Mouse (Mus musculus) frontal cortex, postnatal 14 days (tissue): ENCODE data around the gene Abcc9.

ENCODE experiments used
- DNase-seq, 2 experiments: peaks; one replicate each; pipeline ENCODE4 v3.0.0; 2022; ENCODE audit warnings: low spot score in 2 of 2

Gene Abcc9

DNA sequence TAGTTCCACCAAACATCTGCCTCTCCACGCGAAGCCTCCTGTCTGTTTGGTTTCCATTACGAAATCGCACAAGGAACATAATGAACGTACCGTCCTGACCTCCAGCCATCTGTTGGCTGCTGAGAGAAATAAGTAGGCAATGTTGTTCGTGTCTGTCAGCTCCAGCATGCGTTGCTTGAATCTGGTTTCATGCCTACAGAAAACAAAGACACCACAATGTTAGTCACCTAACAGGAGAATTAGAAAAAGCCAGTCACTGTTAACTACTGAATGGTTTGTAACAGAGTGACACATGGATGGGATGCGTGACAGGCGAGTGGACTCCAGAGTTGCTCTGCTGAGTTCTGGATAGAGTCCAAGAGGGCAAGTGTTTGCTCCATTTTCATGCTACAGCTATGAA is 87.8 kb downstream of the Abcc9 start:
- DNase-seq: no peak

DNA sequence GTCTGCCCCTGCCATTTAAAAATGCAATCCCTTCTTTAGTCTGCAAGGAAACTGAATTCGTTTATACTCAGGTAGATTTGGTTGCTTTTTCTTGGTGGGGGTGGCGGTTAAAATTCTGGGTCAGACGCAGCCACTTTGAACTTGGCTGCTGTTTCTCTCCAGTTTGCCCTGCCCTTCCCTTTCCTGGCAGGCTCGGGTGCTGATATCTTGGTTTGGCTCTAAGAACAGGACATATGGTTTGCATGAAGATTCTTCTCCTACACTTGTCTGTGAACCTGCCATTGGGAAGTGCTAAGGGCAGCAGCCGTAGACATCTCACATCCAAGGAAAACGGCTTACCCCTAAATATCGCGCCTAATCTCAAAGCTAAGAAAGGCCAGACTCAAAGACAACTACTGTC is 89.7 kb downstream of the Abcc9 start:
- DNase-seq: no peak

DNA sequence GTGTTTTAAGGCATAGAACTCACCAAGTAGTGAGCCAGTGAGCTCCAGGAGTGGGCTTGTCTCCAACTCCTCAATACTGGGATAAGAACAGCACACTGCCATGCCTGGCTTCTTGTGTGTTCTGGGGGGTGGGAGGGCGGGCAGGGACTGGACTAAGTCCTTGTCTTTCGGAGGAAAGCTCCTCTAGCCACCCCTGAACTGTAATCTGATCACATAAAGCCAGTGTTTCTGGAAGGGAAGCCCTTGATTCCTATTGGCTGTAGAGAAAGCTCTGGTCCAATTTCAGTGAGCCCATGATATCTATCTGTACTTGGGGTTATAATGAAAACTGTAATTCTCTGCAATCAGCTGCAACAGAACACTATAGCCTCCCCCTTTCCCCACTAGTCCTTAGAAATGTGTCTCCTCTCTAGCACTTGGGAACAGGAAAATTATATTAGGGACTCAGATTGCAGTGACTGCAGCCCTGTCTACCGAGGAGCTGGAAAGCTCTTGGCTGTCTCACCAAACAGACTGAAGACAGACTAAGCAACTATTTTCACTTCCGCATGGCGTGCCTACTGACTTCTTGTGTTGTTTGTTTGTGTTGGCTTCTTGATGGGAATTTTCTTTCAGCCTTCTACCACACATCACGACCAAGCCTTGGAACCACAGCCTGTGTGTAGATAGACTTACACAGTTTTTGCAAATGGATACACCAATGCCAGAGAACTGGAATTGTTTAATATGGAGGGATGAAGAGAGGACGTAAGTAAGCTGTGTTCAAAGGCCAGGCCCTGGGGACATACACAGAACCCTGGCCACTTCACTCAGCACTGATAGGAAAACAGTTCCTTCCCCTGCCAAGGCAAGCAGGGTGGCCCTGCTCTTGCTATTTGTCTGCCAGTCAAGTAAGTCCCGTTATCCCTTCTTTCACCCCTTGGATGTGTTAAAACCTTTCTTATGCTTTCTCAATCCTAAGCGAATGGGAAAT is 92.4 kb downstream of the Abcc9 start:
- DNase-seq: no peak

DNA sequence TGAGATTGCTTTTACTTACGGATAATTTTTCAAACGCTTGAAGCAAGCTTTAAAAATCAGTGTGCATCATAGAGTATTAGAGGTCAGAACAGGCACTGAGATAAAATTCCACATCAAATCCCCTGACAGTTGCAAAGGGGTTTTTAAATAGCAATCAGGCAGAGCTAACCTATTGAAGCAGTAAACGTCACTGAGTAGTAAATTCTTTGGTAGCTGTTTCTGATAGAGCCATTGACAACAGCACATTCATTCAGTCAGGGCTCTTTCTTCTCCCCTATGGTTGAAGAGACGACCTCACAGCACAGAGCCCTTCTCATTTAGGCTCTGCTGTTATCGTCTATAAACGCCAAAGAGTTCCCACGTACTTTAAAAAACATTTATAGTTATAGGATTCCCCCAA is 95.0 kb downstream of the Abcc9 start:
- DNase-seq: no peak

DNA sequence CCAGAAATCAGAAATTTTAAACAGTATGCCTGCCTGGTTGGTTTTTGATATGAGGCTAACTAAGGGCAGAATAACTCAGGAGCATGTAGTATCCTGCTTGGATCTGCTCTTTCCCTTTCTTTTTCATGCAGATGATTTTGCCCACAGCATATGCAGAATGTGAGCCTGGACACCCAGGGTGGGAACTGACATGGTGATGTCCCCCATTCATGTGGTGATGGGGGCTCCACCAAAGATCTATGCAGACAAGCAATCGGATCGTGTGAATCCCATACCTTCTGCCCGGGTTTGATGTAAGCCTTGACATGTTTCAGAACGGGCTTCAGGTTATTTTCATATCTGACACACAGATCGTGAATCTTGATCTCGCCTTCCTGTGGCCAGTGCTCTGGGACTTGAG is 99.3 kb downstream of the Abcc9 start:
- DNase-seq: no peak

DNA sequence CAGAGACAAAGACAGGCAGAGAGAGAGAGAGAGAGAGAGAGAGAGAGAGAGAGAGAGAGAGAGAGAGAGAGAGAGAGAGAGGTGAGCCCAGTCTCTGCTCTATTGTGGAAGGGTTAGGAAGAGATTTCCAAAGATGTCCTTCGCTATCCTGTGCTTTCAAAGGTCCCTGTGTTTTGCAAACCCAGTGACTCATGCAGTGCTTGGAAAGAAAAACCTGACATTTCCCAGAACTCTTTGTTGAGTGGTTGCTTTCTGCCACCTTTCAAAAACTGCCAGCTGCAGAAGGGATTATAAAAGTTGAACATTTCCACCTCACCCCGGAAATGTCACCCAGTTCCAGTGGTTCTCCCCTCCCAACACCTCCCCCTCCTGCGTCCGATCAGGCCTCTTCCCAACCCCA is 123.3 kb downstream of the Abcc9 start:
- DNase-seq: no peak

DNA sequence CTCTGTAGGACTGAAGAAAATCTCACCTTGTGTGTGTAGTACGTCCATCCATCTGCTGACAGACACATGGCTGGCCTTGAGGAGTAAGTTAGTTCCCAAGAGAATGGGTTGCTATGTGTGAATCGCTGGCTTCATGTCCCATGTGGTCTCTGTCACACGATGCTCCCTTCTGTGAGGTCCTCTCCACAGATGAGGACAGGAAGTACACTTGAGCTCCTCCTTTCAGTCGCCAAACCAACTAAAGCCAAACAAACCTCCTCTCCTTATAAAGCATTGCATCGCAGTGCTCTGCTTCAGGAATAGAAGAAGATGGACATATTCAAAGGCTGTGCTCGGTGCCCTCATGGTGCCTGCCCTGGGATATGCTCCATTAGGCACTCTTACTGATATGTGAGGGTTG is 124.3 kb downstream of the Abcc9 start:
- no peak for DNase-seq

DNA sequence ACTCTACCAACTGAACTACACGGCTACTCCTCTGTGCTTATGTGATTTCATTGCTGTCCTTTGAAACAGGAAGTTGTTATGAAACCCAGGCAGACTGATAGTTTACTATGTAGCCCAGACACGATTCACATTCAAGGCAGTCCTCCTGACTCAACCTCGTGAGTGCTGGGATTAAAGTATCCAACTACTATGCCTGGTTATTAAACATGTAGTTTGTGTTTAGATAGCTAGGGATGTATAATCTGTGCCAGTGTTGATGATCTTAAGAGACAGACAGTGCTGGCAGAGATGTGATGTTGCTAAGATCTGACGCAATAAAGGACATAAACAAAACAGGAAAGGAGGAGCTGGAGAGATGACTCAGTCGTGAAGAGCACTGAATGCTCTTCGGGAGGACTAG is 129.2 kb downstream of the Abcc9 start:
- no peak for DNase-seq

- DNase-seq: no peak
Observed at GRCm38 (mm10) chr6:142571629-142572360, 130.3 kb downstream of the Abcc9 start.

DNA sequence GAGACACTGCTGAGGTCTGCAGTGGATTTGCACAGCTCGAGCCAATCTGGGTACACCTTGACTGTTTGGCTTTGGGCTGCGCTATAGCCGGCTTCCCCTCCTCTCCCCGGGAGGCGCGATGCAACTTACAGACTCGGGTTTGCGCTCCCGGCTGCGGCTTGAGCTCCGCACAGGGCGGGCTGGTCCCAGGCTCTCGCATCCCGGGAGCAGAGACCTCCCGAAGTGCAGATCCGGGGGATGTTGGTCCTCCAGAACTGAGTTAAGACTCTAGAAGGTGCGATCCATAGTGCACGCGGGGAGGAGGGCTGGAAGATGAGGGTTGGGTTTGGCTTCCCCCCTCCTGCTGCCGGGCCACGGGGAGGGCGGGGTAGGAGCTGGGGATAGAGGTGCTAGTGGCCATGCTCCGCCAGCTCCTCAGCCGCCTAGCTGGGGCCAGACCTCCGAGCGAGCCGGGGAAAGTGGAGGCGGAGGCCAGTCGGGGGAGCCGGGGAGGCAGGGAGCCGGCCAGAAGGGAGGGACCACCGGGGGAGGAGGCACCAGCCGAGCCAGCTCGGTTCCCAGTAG is 131.0 kb downstream of the Abcc9 start, which contains the start of gene Kcnj8:
Kcnj8 (minus strand) TSS at position 560 of the 564 bp plus-strand sequence.
- DNase-seq: peak in 1 of 2 experiments; percentile 22

- DNase-seq: no peak
Observed at GRCm38 (mm10) chr6:142570046-142570770, 131.9 kb downstream of the Abcc9 start.

DNA sequence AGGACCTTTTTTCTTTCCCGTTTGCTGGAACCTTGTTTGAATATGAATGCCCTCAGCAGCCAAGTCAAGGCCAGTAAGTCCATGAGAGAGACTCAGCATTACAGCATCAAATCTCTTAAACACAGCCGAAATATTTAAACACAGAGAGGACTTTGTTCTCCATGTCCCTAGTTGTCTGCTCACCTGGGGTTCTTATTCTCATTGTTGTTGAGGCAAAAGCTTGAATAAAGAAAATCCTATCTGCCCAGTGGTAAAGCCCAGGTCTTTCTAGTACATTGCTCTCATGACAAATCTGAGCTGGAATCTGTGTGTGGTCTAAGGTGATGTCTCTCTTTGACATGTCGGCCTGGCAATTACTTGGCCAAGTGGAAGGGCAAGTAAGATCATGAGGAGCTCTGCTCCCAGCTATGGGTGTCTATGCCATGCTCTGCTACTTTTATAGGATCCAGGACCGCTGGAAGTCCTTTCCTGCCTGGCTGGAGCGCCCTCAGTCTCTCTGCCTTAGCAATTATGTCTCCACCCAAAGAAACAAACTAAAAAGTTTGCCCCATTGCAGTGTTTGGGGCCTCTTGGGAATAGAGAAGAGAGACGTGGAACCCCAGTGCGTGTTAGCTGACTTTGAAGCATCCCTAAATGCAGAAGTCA is 133.3 kb downstream of the Abcc9 start:
- no peak for DNase-seq

GRCm38 (mm10) chr6:142567452-142567851 is 134.7 kb downstream of the Abcc9 start:
- no peak for DNase-seq

GRCm38 (mm10) chr6:142564746-142565145 is 137.4 kb downstream of the Abcc9 start:
- DNase-seq: no peak

DNA sequence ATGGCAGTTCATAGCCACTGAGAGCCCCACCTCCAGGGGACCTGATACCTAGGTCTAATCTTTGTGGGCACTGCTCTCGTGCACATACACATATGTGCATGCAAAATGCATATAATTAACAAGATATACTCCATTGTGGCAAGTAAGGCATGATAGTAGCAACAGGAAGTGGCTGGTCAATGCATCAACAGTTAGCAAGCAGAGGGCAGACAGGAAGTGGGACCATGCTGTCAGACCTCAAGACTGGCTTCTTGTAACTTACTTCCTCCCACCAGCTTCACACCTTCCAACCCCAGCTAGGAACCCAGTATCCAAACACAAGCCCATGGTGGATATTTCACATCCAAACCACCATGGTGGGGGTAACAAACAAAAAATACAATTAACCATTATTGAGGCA is 141.0 kb downstream of the Abcc9 start:
- no peak for DNase-seq

DNA sequence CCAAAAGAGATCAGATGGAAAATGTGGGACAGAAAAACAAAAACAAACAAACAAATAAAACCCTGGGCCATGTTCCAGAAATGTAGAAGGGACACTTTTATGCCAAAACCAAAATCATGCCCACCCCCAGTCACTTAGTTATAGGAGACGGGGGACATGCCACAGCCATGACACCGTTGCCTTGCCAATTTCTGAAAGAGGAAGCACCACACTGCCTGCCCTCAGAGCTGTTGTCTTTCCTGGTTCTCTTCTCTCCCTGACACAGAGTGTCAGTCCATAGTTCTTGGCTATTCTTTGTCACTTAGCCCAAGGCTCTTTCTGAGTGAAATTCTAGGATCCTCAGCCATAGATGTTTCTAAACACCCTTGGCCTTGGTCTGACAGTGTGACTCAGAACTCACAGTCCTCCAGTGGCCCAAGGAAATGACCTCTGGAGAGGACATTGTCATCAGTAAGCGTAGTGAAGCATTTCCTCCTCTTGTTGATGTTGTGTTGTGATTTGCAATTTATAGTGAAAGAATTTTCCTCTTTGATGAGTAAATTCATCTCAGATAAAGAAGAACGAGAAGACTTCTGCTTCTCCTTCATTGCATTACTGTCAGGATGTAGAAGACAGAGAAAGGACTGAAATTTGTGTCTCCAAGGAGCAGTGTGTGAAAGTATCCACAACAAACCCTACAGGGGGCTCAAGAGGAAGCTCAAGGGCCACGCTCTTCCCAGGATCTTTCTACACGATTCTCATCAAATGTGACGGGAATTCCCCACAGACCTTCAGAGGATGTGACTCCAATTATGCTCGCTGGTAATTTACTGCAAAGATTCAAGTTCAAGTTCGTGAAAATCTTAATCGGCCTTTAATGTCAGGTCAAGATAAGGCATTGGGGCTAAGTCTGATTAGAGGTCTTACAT is 143.1 kb downstream of the Abcc9 start:
- no peak for DNase-seq

DNA sequence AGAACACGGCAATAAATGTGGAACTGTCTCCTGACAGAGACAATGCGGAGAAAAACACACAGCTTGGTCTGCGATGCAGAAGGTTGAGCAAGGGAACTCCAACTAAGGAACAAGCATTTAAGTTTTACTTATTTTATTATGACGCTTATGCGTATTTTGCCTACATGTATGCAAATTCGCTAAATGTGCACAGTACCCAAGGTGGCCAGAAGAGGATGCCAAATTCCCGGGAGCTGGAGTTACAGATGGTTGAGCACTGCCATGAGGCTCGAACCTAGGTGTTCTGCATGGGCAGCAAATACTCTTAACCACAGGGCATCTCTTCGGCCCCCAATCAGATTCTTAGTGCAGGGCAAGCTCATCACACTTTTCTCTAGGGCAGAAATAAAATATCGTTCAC is 144.0 kb downstream of the Abcc9 start:
- no peak for DNase-seq

DNA sequence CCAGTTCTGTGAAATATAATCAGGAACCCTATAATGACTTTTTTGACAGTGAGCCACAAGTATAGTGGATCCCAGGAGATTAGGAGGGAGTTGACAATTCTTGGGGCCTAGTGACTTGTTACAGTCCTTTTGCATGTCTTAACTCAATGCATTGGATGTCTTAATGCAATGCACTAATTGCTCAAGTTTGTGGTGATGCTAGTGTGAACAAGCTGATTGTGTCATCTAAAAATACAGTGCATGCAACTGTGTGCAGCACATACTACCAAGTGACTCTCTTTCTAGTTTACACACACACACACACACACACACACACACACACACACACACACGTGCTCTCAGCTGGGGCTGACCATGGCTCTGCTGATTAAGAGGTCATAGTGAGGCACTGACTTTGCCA is 146.1 kb downstream of the Abcc9 start:
- no peak for DNase-seq

DNA sequence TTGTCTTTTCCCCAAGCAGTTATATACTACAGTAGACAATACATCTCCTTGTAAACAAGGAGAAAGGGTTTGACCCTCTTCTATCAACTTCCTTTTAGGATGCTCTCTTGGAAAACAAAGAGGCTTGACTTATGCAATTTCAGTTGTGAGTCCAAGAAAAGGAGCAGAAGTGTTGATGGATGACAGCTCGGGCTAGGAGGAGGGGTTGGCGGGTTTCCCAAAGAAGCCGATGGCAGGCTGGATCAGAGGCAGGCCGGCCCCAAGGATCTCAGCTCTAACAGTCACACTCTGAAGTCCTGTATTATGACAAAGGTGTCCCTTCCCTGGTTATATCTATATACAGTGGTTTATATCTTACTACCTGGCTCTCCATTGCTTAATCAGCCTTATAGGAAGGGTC is 150.6 kb downstream of the Abcc9 start:
- no peak for DNase-seq

DNA sequence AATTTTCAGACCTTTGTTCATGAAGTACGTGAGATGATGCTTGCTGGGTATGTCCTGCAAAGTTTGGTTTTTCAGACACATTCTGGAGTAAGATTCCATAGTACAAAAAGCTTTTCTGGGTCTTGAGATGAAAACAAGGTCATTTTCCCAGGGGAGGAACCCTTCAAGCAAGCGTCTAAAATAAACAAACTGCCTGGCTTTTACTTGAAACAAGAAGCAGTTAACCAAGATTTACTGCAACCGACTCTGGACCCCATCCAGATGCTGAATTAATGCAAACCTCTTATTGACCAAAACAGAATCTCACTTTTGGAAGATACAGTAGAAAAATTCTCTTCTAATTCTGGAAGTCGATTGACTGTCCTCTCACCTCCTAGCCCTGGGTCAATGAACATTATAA is 151.2 kb downstream of the Abcc9 start:
- DNase-seq: no peak
